Mouse (Mus musculus) gastrocnemius, adult 18-20 months (tissue): Measurements from ENCODE around the gene Fzd10. TPM values are rescaled to one million over a fixed set of nuclear protein-coding genes. Genes with fewer than 3 reads are reported as not detected.

ENCODE experiments used
- DNase-seq: peaks from one replicate; pipeline ENCODE4 v3.0.0; 2021; ENCODE audit warnings: low spot score
- total RNA-seq, 2 experiments: library from RNA; stranded (reverse); gene quantifications; 2 replicates each; pipeline ENCODE4 v1.2.3; 2021

Gene Fzd10
- total RNA-seq, 2 experiments from 2014 or later = 0.95 to 1.2 TPM

DNA sequence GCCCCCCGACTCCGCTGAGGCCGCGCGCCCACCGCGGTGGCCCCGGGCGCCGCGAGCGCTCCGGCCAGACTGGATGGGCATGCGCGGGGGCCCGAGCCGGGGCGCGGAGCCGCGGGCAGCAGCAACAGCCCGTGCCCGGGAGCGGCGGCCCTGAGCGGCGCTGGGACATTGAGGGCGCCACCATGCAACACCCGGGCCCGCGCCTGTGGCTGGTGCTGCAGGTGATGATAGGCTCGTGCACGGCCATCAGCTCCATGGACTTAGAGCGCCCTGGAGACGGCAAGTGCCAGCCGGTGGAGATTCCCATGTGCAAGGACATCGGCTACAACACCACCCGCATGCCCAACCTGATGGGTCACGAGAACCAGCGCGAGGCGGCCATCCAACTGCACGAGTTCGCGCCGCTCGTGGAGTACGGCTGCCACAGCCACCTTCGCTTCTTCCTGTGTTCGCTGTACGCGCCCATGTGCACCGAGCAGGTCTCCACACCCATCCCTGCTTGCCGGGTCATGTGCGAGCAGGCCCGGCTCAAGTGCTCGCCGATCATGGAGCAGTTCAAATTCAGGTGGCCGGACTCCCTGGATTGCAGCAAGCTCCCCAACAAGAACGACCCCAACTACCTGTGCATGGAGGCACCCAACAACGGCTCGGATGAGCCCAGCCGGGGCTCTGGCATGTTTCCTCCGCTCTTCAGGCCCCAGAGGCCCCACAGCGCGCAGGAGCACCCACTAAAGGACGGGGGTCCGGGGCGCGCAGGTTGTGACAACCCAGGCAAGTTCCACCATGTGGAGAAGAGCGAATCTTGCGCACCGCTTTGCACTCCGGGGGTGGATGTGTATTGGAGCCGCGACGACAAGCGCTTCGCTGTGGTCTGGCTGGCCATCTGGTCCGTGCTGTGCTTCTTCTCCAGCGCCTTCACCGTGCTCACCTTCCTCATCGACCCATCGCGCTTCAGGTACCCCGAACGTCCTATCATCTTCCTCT is 684 bp downstream of the Fzd10 start:
- no peak for DNase-seq

DNA sequence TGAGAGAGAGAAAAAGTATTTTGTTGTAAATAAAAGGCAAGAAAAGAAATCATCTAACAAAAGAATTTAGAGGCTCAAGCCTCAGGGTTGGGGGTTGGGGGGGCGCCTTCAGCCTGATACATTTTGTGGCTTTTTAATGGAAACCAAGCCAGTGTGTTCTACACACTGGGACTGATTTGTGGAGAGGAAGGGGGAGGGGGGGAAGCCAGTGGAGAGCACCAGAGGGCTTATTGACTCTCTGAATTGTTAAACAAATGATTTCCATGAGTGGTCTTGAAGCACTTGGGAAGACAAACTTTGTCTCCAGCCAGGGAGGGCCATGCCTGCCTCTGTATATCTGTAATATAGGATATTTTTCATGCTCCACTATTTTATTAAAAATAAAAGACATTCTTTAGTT is 3.0 kb downstream of the Fzd10 start:
- DNase-seq = no peak

GRCm38 (mm10) chr5:128606596-128606995 is 6.0 kb downstream of the Fzd10 start:
- no peak for DNase-seq

DNA sequence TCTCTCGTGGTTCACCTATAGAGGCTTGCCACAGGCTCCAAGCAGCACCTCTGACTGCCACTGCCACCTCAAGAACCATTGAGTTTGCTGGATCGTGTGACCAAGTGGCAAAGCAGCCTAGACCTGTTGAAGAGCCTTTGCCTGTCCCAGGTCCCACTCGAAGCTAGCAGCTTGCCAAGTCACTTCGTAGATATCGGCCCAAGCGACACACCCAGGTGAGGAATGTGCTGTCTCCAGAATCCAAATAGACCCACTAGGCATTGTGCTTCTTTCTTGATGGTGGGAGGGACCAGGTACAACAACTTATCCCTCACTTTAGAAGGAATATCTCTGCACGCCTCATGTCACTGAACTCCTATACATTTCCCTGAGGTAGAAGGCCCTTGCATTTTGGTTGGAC is 8.4 kb downstream of the Fzd10 start:
- DNase-seq = no peak

DNA sequence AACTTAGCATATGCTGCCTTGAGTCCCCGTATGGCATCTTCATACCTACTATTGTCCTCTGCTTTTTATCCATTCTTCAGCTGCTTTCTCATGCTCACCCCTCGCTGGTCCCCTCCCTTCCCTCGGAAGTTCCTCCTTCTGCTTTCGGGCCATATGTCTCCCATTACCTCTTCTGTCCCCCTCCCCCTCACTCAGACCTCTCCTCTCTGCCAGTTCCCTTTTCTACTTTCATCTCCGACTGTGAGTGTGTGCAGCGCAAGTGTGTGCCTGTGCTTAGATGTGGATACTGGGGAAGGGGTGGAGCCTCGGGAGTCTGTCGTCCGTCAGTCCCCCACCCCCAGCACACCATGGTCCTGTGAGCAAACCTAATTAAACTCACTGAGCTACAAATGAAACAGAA is 17.0 kb downstream of the Fzd10 start:
- DNase-seq = no peak

GRCm38 (mm10) chr5:128619987-128620386 is 19.3 kb downstream of the Fzd10 start:
- no peak for DNase-seq

GRCm38 (mm10) chr5:128620408-128620807 is 19.8 kb downstream of the Fzd10 start:
- no peak for DNase-seq

DNA sequence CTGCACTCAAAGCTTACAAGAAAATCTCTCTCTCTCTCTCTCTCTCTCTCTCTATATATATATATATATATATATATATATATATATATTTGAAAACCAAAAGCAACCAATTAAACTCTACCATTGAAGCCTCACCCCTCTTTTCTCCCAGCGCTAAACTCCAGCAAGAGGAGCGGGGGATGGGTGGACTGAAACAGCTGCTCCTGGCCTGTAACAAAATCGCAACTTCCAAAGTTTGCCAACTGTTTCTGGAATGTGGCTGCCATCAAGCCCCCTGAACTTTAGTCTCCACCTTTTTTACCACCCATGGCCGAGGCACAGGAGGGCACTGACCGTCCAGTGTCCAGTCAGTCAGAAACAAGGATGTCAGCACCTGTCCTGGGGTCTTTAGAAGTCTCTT is 27.1 kb downstream of the Fzd10 start:
- no peak for DNase-seq

GRCm38 (mm10) chr5:128636648-128637047 is 36.0 kb downstream of the Fzd10 start:
- DNase-seq = no peak

GRCm38 (mm10) chr5:128637071-128638015 is 36.7 kb downstream of the Fzd10 start:
- no peak for DNase-seq

GRCm38 (mm10) chr5:128638716-128639115 is 38.1 kb downstream of the Fzd10 start:
- no peak for DNase-seq

GRCm38 (mm10) chr5:128643065-128643464 is 42.4 kb downstream of the Fzd10 start:
- DNase-seq = no peak

GRCm38 (mm10) chr5:128645720-128646119 is 45.1 kb downstream of the Fzd10 start:
- DNase-seq = no peak

DNA sequence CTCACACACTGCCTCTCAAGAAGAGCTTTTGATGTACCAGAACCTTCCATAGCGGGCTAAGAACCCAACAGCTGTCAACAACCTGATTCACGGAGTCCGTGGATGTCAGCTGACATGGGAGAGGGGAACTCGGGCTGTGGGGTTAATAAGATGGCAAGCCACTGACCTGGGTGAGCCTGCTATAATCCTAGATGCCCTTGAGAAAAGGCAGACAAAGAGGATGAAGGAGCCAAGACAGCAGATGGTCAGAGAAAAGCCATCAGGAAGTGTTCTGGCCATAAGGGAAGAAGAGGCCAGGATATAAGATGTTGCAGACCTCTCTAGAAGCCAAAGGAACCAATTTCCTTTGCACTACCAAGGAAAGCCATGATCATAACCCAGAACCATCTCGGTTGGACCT is 45.6 kb downstream of the Fzd10 start:
- no peak for DNase-seq

GRCm38 (mm10) chr5:128647221-128647730 is 46.6 kb downstream of the Fzd10 start:
- no peak for DNase-seq

GRCm38 (mm10) chr5:128649336-128649897 is 48.8 kb downstream of the Fzd10 start:
- no peak for DNase-seq

Other genes with a start within 250 kb of the Fzd10 start
- gene Tmem132d, start 167.8 kb upstream of the Fzd10 start, total RNA-seq = under 1 TPM in 1 of 2 experiments, not detected in 1; 0.05 TPM
- gene Piwil1, start 101.7 kb downstream of the Fzd10 start, total RNA-seq = under 1 TPM in 1 of 2 experiments, not detected in 1; 0.05 TPM